Mouse (Mus musculus) CH12.LX (cell line): ENCODE data around the gene Ece1. TPM values are rescaled to one million over a fixed set of nuclear protein-coding genes. Genes with fewer than 3 reads are reported as not detected.

Experiments
- DNase-seq: peaks from one replicate; pipeline ENCODE4 v3.0.0-alpha.2; 2013; ENCODE audit errors: extremely low read depth
- H3K27ac ChIP-seq: 2 replicates; pipeline ENCODE4 v1.5.1; 2012; ENCODE audit warnings: low read depth, mild to moderate bottlenecking, control low read depth, moderate library complexity; ENCODE audit not compliant: insufficient read depth
- H3K27me3 ChIP-seq: replicated peaks from 2 replicates; pipeline ENCODE3; 2012; ENCODE audit warnings: inconsistent platforms
- H3K36me3 ChIP-seq, 2 experiments: replicated peaks in 1 of 2; 2 replicates each; pipeline versions ENCODE3 to v1.6.1; 2012; ENCODE audit warnings: inconsistent platforms in 1 of 2, low read length in 1 of 2, mild to moderate bottlenecking in 1 of 2, mixed read lengths in 1 of 2, moderate library complexity in 1 of 2; ENCODE audit not compliant: control insufficient read depth in 1 of 2, insufficient read depth in 1 of 2
- H3K4me1 ChIP-seq, 2 experiments: 2 replicates each; pipeline ENCODE4 v1.6.1; 2012; ENCODE audit warnings: inconsistent platforms in 1 of 2, moderate library complexity in 1 of 2; ENCODE audit not compliant: insufficient read depth in 2 of 2, control insufficient read depth in 1 of 2
- H3K4me2 ChIP-seq: 2 replicates; pipeline ENCODE4 v1.6.1; 2012; ENCODE audit warnings: low read depth, mild to moderate bottlenecking, control low read depth; ENCODE audit not compliant: poor library complexity, insufficient read depth, severe bottlenecking
- H3K4me3 ChIP-seq, 3 experiments: fragments of 150-350 bp in 1 of 3; sonication (generic) in 1 of 3; replicated peaks in 1 of 3; 2 replicates each; pipeline versions ENCODE3 to v1.5.1; 2011 to 2012; ENCODE audit warnings: low read depth in 2 of 3, low read length in 2 of 3, mild to moderate bottlenecking in 2 of 3, moderate library complexity in 2 of 3, control low read depth in 1 of 3, improper control_type of control experiment in 1 of 3, inconsistent platforms in 1 of 3, mixed read lengths in 1 of 3; ENCODE audit not compliant: poor library complexity in 1 of 3
- H3K79me2 ChIP-seq: replicated peaks from 2 replicates; pipeline ENCODE4 v1.6.1; 2012; ENCODE audit warnings: mild to moderate bottlenecking, moderate library complexity; ENCODE audit not compliant: control insufficient read depth, poor library complexity, insufficient read depth, severe bottlenecking; ENCODE audit errors: extremely low read depth
- H3K9ac ChIP-seq: 2 replicates; pipeline ENCODE4 v1.6.1; 2012; ENCODE audit warnings: low read depth, mild to moderate bottlenecking, control low read depth, moderate library complexity; ENCODE audit not compliant: insufficient read depth
- H3K9me3 ChIP-seq: replicated peaks from 2 replicates; pipeline ENCODE3; 2012; ENCODE audit warnings: low read length, inconsistent platforms, mixed read lengths
- BHLHE40 ChIP-seq: IDR thresholded peaks from 2 replicates; pipeline ENCODE4 v1.6.1; 2011; ENCODE audit warnings: mild to moderate bottlenecking, low read depth, low read length, improper control_type of control experiment
- CTCF ChIP-seq, 2 experiments: IDR thresholded peaks in 1 of 2; conservative IDR thresholded peaks in 1 of 2; 2 replicates each; pipeline ENCODE4 v1.5.1; 2011 to 2012; ENCODE audit warnings: low read depth in 2 of 2, low read length in 2 of 2, improper control_type of control experiment in 1 of 2, inconsistent platforms in 1 of 2, mild to moderate bottlenecking in 1 of 2, moderate library complexity in 1 of 2
- ELF1 ChIP-seq: IDR thresholded peaks from 2 replicates; pipeline ENCODE4 v1.6.1; 2014; ENCODE audit warnings: low read depth, mild to moderate bottlenecking, inconsistent platforms, low read length, improper control_type of control experiment
- EP300 ChIP-seq: IDR thresholded peaks from 2 replicates; pipeline ENCODE4 v1.6.1; 2011; ENCODE audit warnings: low read length, improper control_type of control experiment
- HCFC1 ChIP-seq: IDR thresholded peaks from 2 replicates; pipeline ENCODE4 v1.6.1; 2012; ENCODE audit warnings: low read depth, mild to moderate bottlenecking, inconsistent platforms, low read length, improper control_type of control experiment
- IRF4 ChIP-seq: IDR thresholded peaks from 2 replicates; pipeline ENCODE4 v1.6.1; 2014; ENCODE audit warnings: low read depth, mild to moderate bottlenecking, inconsistent platforms, low read length, improper control_type of control experiment
- JUN ChIP-seq: IDR thresholded peaks from 2 replicates; pipeline ENCODE4 v1.6.1; 2011; ENCODE audit warnings: low read depth, mild to moderate bottlenecking, low read length, improper control_type of control experiment, moderate library complexity; ENCODE audit not compliant: insufficient read depth
- MAFK ChIP-seq: IDR thresholded peaks from 2 replicates; pipeline ENCODE4 v1.6.1; 2011; ENCODE audit warnings: low read length, improper control_type of control experiment; ENCODE audit not compliant: insufficient replicate concordance
- MYC ChIP-seq: IDR thresholded peaks from 2 replicates; pipeline ENCODE4 v1.6.1; 2011; ENCODE audit warnings: low read depth, mild to moderate bottlenecking, improper control_type of control experiment, low read length
- NELFE ChIP-seq: IDR thresholded peaks from 2 replicates; pipeline ENCODE4 v1.6.1; 2011; ENCODE audit warnings: low read depth, low read length, improper control_type of control experiment
- NRF1 ChIP-seq: IDR thresholded peaks from 2 replicates; pipeline ENCODE4 v1.6.1; 2014; ENCODE audit warnings: low read depth, mild to moderate bottlenecking, inconsistent platforms, low read length, improper control_type of control experiment, moderate library complexity
- PAX5 ChIP-seq: IDR thresholded peaks from 2 replicates; pipeline ENCODE4 v1.6.1; 2012; ENCODE audit warnings: low read length, inconsistent platforms, mixed read lengths
- RAD21 ChIP-seq: IDR thresholded peaks from 2 replicates; pipeline ENCODE4 v1.6.1; 2011; ENCODE audit warnings: low read depth, mild to moderate bottlenecking, low read length, improper control_type of control experiment, moderate library complexity
- SIN3A ChIP-seq: IDR thresholded peaks from 2 replicates; pipeline ENCODE4 v1.6.1; 2012; ENCODE audit warnings: low read length, improper control_type of control experiment, inconsistent platforms
- SMC3 ChIP-seq: IDR thresholded peaks from 2 replicates; pipeline ENCODE4 v1.6.1; 2011; ENCODE audit warnings: low read depth, low read length, improper control_type of control experiment
- TBP ChIP-seq: conservative IDR thresholded peaks from 2 replicates; pipeline ENCODE4 v1.6.1; 2011; ENCODE audit warnings: low read depth, low read length, improper control_type of control experiment
- UBTF ChIP-seq: IDR thresholded peaks from 2 replicates; pipeline ENCODE4 v1.6.1; 2012; ENCODE audit warnings: low read depth, mild to moderate bottlenecking, inconsistent platforms, low read length, improper control_type of control experiment, moderate library complexity
- USF1 ChIP-seq: IDR thresholded peaks from 2 replicates; pipeline ENCODE4 v1.6.1; 2014; ENCODE audit warnings: low read depth, mild to moderate bottlenecking, inconsistent platforms, low read length, improper control_type of control experiment
- ZC3H11A ChIP-seq: IDR thresholded peaks from 2 replicates; pipeline ENCODE4 v1.6.1; 2012; ENCODE audit warnings: low read depth, mild to moderate bottlenecking, inconsistent platforms, low read length, improper control_type of control experiment
- ZKSCAN1 ChIP-seq: IDR thresholded peaks from 2 replicates; pipeline ENCODE4 v1.6.1; 2012; ENCODE audit warnings: low read depth, inconsistent platforms, low read length, improper control_type of control experiment, borderline replicate concordance
- ZNF384 ChIP-seq: IDR thresholded peaks from 2 replicates; pipeline ENCODE4 v1.6.1; 2012; ENCODE audit warnings: low read depth, low read length, improper control_type of control experiment, inconsistent platforms
- dilution Hi-C: fragments of 300-500 bp; cut with MboI; formaldehyde crosslinking; loops from 2 replicates; pipeline ENCODE4 v1.14.3; 2020; ENCODE audit warnings: low sequenced_read_pairs; ENCODE audit not compliant: extremely low pct_unique_long_range_greater_than_20kb, extremely low pct_ligation_motif_present
- in situ Hi-C: fragments of 300-500 bp; cut with MboI; formaldehyde crosslinking; loops from 3 replicates; pipeline ENCODE4 v1.14.3; 2019; ENCODE audit warnings: low sequenced_read_pairs, low pct_ligation_motif_present, low pct_unique_long_range_greater_than_20kb, mixed read lengths
- polyA plus RNA-seq: library from polyadenylated mRNA; unstranded; fragments of >175 nt; gene quantifications from 2 replicates; pipeline ENCODE4 v1.2.1, GENCODE M21; 2012; ENCODE audit warnings: low read depth; ENCODE audit not compliant: insufficient read length
- total RNA-seq, 2 experiments: library from RNA; depleted of rRNA; stranded (reverse); fragments of 300-350 nt in 1 of 2; fragments of >200 nt in 1 of 2; gene quantifications; 2 replicates each; pipeline ENCODE4 v1.2.3; 2012 to 2014

Gene Ece1
- total and polyA plus RNA-seq, 3 experiments, result 0.12 to 10.0 (median 0.16) TPM

- no peak for DNase-seq
- Histone ChIP-seq H3K9me3 (peaks cover 5% of the 10 kb centered on the region), H3K27ac (no peak overlapping the region), H3K4me2 (no peak overlapping the region), H3K4me1 (no peaks in the 10 kb centered on the region), H3K27me3 (peaks cover 72% of the 10 kb centered on the region), H3K36me3 (no peaks in the 10 kb centered on the region), H3K4me3 (no peak overlapping the region), H3K9ac (no peak overlapping the region), H3K79me2 (no peaks in the 10 kb centered on the region)
- TF ChIP-seq NELFE, result no peak
- TF ChIP-seq JUN, result no peak
- TF ChIP-seq PAX5, result no peak
- TF ChIP-seq IRF4, result no peak
- no peak for TF ChIP-seq ZNF384
- TF ChIP-seq RAD21, result no peak
- no peak for TF ChIP-seq ZC3H11A
- no peak for TF ChIP-seq TBP
- TF ChIP-seq HCFC1, result no peak
- no peak for TF ChIP-seq USF1
- no peak for TF ChIP-seq BHLHE40
- TF ChIP-seq ZKSCAN1, result no peak
- in situ Hi-C loops (no loop called here), dilution Hi-C loops (no loop called here)
Measured at GRCm38 (mm10) chr4:137855741-137856341, 6.2 kb upstream of the Ece1 start.

DNA sequence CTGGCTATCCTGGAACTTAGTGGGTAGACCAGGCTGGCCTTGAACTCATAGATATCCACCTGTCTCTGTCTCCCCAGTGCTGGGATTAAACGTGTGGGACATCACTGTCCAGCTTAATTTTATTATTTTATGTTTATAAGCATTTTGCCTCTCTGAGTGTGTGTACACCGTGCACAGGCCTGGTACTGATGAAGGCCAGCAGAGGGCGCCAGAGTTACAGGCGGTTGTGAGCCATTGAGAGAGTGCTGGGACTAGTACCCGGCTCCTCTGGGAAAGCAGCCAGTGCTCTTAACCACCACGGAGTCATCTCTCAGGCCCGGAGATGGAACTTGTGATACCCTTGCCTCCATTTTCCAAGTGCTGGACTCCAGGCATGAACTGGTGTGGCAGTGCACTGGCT lies 4.9 kb upstream of the Ece1 start:
- Histone ChIP-seq H3K4me1 (peaks cover 2 to 3% of the 10 kb centered on the region in 2 experiments; a peak in 1 of 4 replicates), H3K4me2 (no peak overlapping the region), H3K9me3 (peaks cover 3% of the 10 kb centered on the region), H3K27me3 (peaks cover 80% of the 10 kb centered on the region), H3K36me3 (no peaks in the 10 kb centered on the region), H3K9ac (no peak overlapping the region), H3K27ac (no peak overlapping the region), H3K79me2 (no peaks in the 10 kb centered on the region), H3K4me3 (no peak overlapping the region)
- dilution Hi-C loops, result no loop called here
- in situ Hi-C loops, result no loop called here
- DNase-seq, result peak; percentile 64
- TF ChIP-seq RAD21, result peak; percentile 71
- no peak for TF ChIP-seq SIN3A
- no peak for TF ChIP-seq MAFK
- no peak for TF ChIP-seq ELF1
- TF ChIP-seq SMC3, result peak; percentile 88
- no peak for TF ChIP-seq MYC
- TF ChIP-seq NRF1, result no peak
- TF ChIP-seq ZNF384, result no peak
- TF ChIP-seq EP300, result no peak
- no peak for TF ChIP-seq JUN
- no peak for TF ChIP-seq UBTF
- TF ChIP-seq HCFC1, result no peak
- peak; percentile 31; the same call in 1 of the 2 replicates for TF ChIP-seq ZC3H11A
- no peak for TF ChIP-seq TBP
- TF ChIP-seq CTCF (conservative IDR thresholded peaks at IDR 0.05 in 1 of 2, IDR thresholded peaks at IDR 0.05 in 1 of 2; ENCODE audit: low read depth in 2 of 2, low read length in 2 of 2), result peak; percentile 75 to 79
